Mouse (Mus musculus): Measurements from ENCODE around the gene Hacd1. TPM values are rescaled to one million over a fixed set of nuclear protein-coding genes. Genes with fewer than 3 reads are reported as not detected.
"Not testable (repeated sequence)": the region's sequence is repeated elsewhere in the genome, so short reads cannot be mapped to it uniquely, and the experiment has no call there.

Hacd1 gene
- 2.6 and 3.3 TPM in 2 replicates for polyA plus RNA-seq (2012)

GRCm38 (mm10) chr2:14055566-14056331 is at the start of gene Hacd1:
Hacd1 (minus strand) TSS chr2:14056135.
- Histone ChIP-seq H3K27me3 (ENCODE audit: control insufficient read depth) (peaks cover 4% of the 10 kb centered on the region; the same call in 1 of the 2 replicates), H3K9me3 (ENCODE audit: control insufficient read depth, low read length) (no peaks in the 10 kb centered on the region), H3K4me1 (ENCODE audit: control insufficient read depth) (peaks cover 30% of the 10 kb centered on the region), H3K4me3 (replicated peaks) (peak within 1 kb of the TSS; percentile 90), H3K36me3 (ENCODE audit: control insufficient read depth) (no peaks in the 10 kb centered on the region)
- no peak for TF ChIP-seq TAL1 (IDR thresholded peaks at IDR 0.05; ENCODE audit: low read length)
- no peak for TF ChIP-seq GATA1 (IDR thresholded peaks at IDR 0.05; ENCODE audit: low read length)

- Histone ChIP-seq H3K4me3 (replicated peaks) (no peak overlapping the region), H3K4me1 (ENCODE audit: control insufficient read depth) (no peaks in the 10 kb centered on the region; the same call in 1 of the 2 replicates), H3K36me3 (ENCODE audit: control insufficient read depth) (peaks cover 32% of the 10 kb centered on the region), H3K27me3 (ENCODE audit: control insufficient read depth) (no peaks in the 10 kb centered on the region), H3K9me3 (ENCODE audit: control insufficient read depth, low read length) (no peaks in the 10 kb centered on the region)
- TF ChIP-seq GATA1 (IDR thresholded peaks at IDR 0.05; ENCODE audit: low read length) (no peak), TAL1 (IDR thresholded peaks at IDR 0.05; ENCODE audit: low read length) (no peak)
These were observed 48.0 kb upstream of the Hacd1 start for GRCm38 (mm10) chr2:14103924-14104323.

GRCm38 (mm10) chr2:14102603-14103002 is 46.7 kb upstream of the Hacd1 start:
- peaks cover 2% of the 10 kb centered on the region for H3K4me1 ChIP-seq (ENCODE audit: control insufficient read depth)
- no peak overlapping the region for H3K4me3 ChIP-seq (replicated peaks)
- TF ChIP-seq TAL1 (IDR thresholded peaks at IDR 0.05; ENCODE audit: low read length) (no peak), GATA1 (IDR thresholded peaks at IDR 0.05; ENCODE audit: low read length) (no peak)
- H3K9me3 ChIP-seq (ENCODE audit: control insufficient read depth, low read length), result no peaks in the 10 kb centered on the region
- no peaks in the 10 kb centered on the region for H3K27me3 ChIP-seq (ENCODE audit: control insufficient read depth)
- peaks cover 25% of the 10 kb centered on the region for H3K36me3 ChIP-seq (ENCODE audit: control insufficient read depth)

GRCm38 (mm10) chr2:14100533-14100932 is 44.6 kb upstream of the Hacd1 start:
- Histone ChIP-seq H3K36me3 (ENCODE audit: control insufficient read depth) (peaks cover 21% of the 10 kb centered on the region), H3K4me1 (ENCODE audit: control insufficient read depth) (peaks cover 3% of the 10 kb centered on the region), H3K27me3 (ENCODE audit: control insufficient read depth) (no peaks in the 10 kb centered on the region), H3K9me3 (ENCODE audit: control insufficient read depth, low read length) (no peaks in the 10 kb centered on the region), H3K4me3 (replicated peaks) (no peak overlapping the region)
- TF ChIP-seq TAL1 (IDR thresholded peaks at IDR 0.05; ENCODE audit: low read length), result no peak
- no peak for TF ChIP-seq GATA1 (IDR thresholded peaks at IDR 0.05; ENCODE audit: low read length)

DNA sequence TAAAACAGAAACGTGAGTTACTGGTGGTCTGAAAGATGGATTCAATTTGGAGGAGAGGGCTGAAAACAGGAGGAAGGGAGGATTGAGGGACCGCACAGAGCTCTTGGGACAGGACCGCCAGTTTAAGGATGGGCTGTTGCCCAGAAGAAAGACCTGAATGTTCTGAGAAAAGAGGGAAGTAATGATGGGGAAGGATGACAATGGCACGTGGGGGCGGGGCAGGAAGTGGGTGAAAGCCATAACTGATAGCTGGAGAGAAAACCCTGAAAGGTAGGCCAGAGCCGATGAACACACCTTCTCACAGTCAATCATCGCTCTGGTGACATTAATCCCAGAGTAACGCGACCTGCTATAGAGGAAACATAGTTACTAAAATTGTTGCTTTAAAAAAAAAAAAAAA is 22.6 kb upstream of the Hacd1 start:
- not testable (repeated sequence) for H3K4me3 ChIP-seq (replicated peaks); H3K36me3 ChIP-seq (ENCODE audit: control insufficient read depth); H3K27me3 ChIP-seq (ENCODE audit: control insufficient read depth); H3K9me3 ChIP-seq (ENCODE audit: control insufficient read depth, low read length)
- peaks cover 20% of the 10 kb centered on the region for H3K4me1 ChIP-seq (ENCODE audit: control insufficient read depth)

- TF ChIP-seq GATA1 (IDR thresholded peaks at IDR 0.05; ENCODE audit: low read length) (no peak), TAL1 (IDR thresholded peaks at IDR 0.05; ENCODE audit: low read length) (no peak)
- Histone ChIP-seq H3K4me3 (replicated peaks) (peak overlapping the region; percentile 99), H3K36me3 (ENCODE audit: control insufficient read depth) (no peaks in the 10 kb centered on the region), H3K27me3 (ENCODE audit: control insufficient read depth) (no peaks in the 10 kb centered on the region), H3K9me3 (ENCODE audit: control insufficient read depth, low read length) (no peaks in the 10 kb centered on the region), H3K4me1 (ENCODE audit: control insufficient read depth) (peaks cover 45% of the 10 kb centered on the region)
These were observed 18.4 kb upstream of the Hacd1 start for GRCm38 (mm10) chr2:14074221-14074901.

GRCm38 (mm10) chr2:14073362-14074220 is 17.7 kb upstream of the Hacd1 start, which contains the start of gene Stam:
Stam (plus strand) TSS chr2:14074098.
- TF ChIP-seq TAL1 (IDR thresholded peaks at IDR 0.05; ENCODE audit: low read length), result no peak
- TF ChIP-seq GATA1 (IDR thresholded peaks at IDR 0.05; ENCODE audit: low read length), result peak; percentile 89
- H3K4me3 ChIP-seq (replicated peaks), result peak within 1 kb of the TSS; percentile 99
- no peaks in the 10 kb centered on the region for H3K27me3 ChIP-seq (ENCODE audit: control insufficient read depth)
- peaks cover 52% of the 10 kb centered on the region for H3K4me1 ChIP-seq (ENCODE audit: control insufficient read depth)
- H3K9me3 ChIP-seq (ENCODE audit: control insufficient read depth, low read length), result no peaks in the 10 kb centered on the region
- H3K36me3 ChIP-seq (ENCODE audit: control insufficient read depth), result no peaks in the 10 kb centered on the region

DNA sequence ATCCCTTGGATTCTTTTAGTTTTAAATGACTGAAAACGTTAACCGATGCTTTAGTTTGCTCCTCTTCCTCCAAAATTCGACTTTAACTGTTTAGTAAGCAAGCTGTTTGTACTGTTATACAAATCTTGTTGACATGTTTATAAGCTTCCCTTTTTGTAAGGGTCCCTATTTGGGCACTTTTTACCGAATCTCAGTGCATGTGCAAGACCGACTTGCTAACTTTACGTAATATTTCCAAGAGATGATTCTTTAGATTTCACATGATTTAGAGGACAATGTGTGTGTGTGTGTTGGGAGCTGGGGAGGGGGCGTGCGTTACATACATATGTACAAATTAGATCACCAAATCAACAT is 17.1 kb upstream of the Hacd1 start:
- no peaks in the 10 kb centered on the region for H3K9me3 ChIP-seq (ENCODE audit: control insufficient read depth, low read length)
- TF ChIP-seq GATA1 (IDR thresholded peaks at IDR 0.05; ENCODE audit: low read length), result no peak
- TF ChIP-seq TAL1 (IDR thresholded peaks at IDR 0.05; ENCODE audit: low read length), result no peak

DNA sequence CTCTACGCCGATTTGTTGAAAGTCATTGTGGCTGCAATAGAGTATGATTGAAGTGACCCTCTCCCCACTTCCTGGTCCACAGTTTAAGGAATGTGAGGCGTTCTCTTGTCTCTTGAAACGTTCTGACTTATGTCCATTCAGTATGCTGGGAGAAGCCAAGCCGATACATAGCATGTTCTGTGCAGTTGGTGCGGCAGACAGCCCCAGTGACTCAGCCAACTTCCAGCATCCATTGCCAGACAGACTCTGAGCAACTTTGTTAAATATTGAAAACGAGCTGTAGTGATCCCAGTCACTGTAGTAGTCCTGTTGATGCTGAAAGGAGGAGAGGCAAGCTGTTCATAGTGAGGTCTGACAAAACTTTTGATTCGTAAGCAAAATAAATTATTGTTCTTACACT is 14.5 kb upstream of the Hacd1 start:
- Histone ChIP-seq H3K27me3 (ENCODE audit: control insufficient read depth) (no peaks in the 10 kb centered on the region), H3K4me3 (replicated peaks) (no peak overlapping the region), H3K4me1 (ENCODE audit: control insufficient read depth) (peaks cover 42% of the 10 kb centered on the region), H3K36me3 (ENCODE audit: control insufficient read depth) (no peaks in the 10 kb centered on the region), H3K9me3 (ENCODE audit: control insufficient read depth, low read length) (no peaks in the 10 kb centered on the region)
- TF ChIP-seq TAL1 (IDR thresholded peaks at IDR 0.05; ENCODE audit: low read length) (no peak), GATA1 (IDR thresholded peaks at IDR 0.05; ENCODE audit: low read length) (no peak)

More for the DNA sequence above, 17.1 kb upstream of the Hacd1 start:
- Histone ChIP-seq H3K27me3 (ENCODE audit: control insufficient read depth) (no peaks in the 10 kb centered on the region), H3K36me3 (ENCODE audit: control insufficient read depth) (no peaks in the 10 kb centered on the region), H3K4me3 (replicated peaks) (peak overlapping the region; percentile 99), H3K4me1 (ENCODE audit: control insufficient read depth) (peaks cover 52% of the 10 kb centered on the region)

All from erythroblast, embryonic 14.5 days (primary cell).